Mouse (Mus musculus) lung, embryonic 14.5 days (tissue): ENCODE data around the gene Pde1a. TPM values are rescaled to one million over a fixed set of nuclear protein-coding genes. Genes with fewer than 3 reads are reported as not detected.

Source experiments
- ATAC-seq: fragments of 200-750 bp; cut with Nextera tagmentation; 2 replicates; pipeline ENCODE4 v1.8.0; 2017; ENCODE audit warnings: mild to moderate bottlenecking, moderate TSS enrichment, moderate library complexity; ENCODE audit not compliant: insufficient read depth
- DNase-seq: peaks from one replicate; pipeline ENCODE4 v3.0.0-alpha.2; 2015
- H3K27ac ChIP-seq: fragments of 300-500 bp; sonication (generic); 2 replicates; pipeline ENCODE4 v1.5.1; 2014; ENCODE audit warnings: low read depth, mild to moderate bottlenecking, moderate library complexity
- H3K27me3 ChIP-seq: fragments of 300-500 bp; sonication (generic); 2 replicates; pipeline ENCODE4 v1.6.1; 2014; ENCODE audit warnings: low read length, control low read depth; ENCODE audit not compliant: insufficient read depth
- H3K36me3 ChIP-seq: fragments of 300-500 bp; sonication (generic); 2 replicates; pipeline ENCODE4 v1.6.1; 2014; ENCODE audit warnings: control low read depth; ENCODE audit not compliant: insufficient read depth
- H3K4me1 ChIP-seq: fragments of 300-500 bp; sonication (generic); 2 replicates; pipeline ENCODE4 v1.6.1; 2014; ENCODE audit warnings: antibody characterized with exemption, control low read depth; ENCODE audit not compliant: insufficient read depth
- H3K4me2 ChIP-seq: fragments of 300-500 bp; sonication (generic); 2 replicates; pipeline ENCODE4 v1.6.1; 2014; ENCODE audit warnings: mild to moderate bottlenecking
- H3K4me3 ChIP-seq: fragments of 300-500 bp; sonication (generic); 2 replicates; pipeline ENCODE4 v1.5.1; 2014; ENCODE audit warnings: low read depth, low read length
- H3K9ac ChIP-seq: fragments of 300-500 bp; sonication (generic); 2 replicates; pipeline ENCODE4 v1.6.1; 2014
- H3K9me3 ChIP-seq: fragments of 300-500 bp; sonication (generic); 2 replicates; pipeline ENCODE4 v1.6.1; 2016; ENCODE audit warnings: low read depth, low read length, control low read depth
- CTCF ChIP-seq: IDR thresholded peaks from 2 replicates; pipeline ENCODE4 v1.5.1; 2016; ENCODE audit warnings: antibody characterized with exemption, low read depth
- WGBS: fragments of 180-500 bp; shearing (Covaris S2); extraction: QIAGEN DNeasy Blood & Tissue Kit; methylation state at CpG from one replicate; pipeline ENCODE4 v1.1.7; 2014; 5-methylcytosine and 5-hydroxymethylcytosine counted together
- polyA plus RNA-seq: library from polyadenylated mRNA; unstranded; fragments of >200 nt; fragmentation: Nextera tagmentation; extraction: Ambion mirVana; gene quantifications from 2 replicates; pipeline ENCODE4 v1.2.1, GENCODE M21; 2014

Pde1a gene
- polyA plus RNA-seq, 1 experiment from 2014 or later = 21.3 TPM

DNA sequence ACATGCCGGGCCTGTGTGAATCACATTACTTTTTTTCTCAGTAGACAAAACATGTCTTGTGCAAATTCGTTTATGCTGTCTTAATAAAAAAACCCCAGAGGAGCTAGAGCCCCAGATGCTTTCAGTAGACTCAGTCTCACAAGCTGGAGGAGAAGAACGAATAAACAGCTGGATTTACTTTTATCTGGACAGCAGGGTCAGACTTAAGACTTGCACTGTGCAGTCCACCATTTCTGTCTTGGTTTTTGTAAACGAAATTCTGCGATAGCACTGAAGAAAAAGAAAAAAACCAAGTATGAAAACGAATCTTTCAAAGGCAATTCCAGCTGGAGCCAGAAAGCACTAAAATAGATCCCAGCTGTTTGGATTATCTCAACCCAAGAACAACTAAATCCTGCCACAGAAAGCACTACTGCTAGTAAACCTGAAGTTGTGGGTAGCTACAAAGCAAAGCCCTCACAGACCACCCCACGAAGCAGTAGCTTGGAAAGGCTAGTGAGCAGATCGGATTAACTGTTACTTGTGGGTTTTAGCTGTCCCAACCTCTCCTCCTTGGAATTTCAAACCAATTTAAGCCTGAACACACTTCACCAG, 343.6 kb downstream of the Pde1a start:
- 27% methylated on average over 8 of the region's 8 CpGs for WGBS

More for the DNA sequence above, 343.6 kb downstream of the Pde1a start:
- Histone ChIP-seq H3K4me1 (0 out of 2 replicates have a peak, but pooled peaks cover 3% of the 10 kb centered on the region), H3K27me3 (no peaks in the 10 kb centered on the region), H3K27ac (peak overlapping the region; percentile 79), H3K36me3 (no peaks in the 10 kb centered on the region), H3K4me3 (no peak overlapping the region), H3K4me2 (no peak overlapping the region), H3K9ac (no peak overlapping the region), H3K9me3 (no peaks in the 10 kb centered on the region)
- no peak for TF ChIP-seq CTCF
- DNase-seq = peak; percentile 71
- ATAC-seq = peak; percentile 85

Other genes starting within 250 kb of the Pde1a start
- gene Prdx6b, start 163.0 kb upstream of the Pde1a start, polyA plus RNA-seq = not detected in 2 replicates
- gene Dnajc10, start 186.0 kb upstream of the Pde1a start, polyA plus RNA-seq = 108 and 113 TPM in 2 replicates